16 mouse cellular contexts compared by ENCODE assay signal in the genomic region with DNA sequence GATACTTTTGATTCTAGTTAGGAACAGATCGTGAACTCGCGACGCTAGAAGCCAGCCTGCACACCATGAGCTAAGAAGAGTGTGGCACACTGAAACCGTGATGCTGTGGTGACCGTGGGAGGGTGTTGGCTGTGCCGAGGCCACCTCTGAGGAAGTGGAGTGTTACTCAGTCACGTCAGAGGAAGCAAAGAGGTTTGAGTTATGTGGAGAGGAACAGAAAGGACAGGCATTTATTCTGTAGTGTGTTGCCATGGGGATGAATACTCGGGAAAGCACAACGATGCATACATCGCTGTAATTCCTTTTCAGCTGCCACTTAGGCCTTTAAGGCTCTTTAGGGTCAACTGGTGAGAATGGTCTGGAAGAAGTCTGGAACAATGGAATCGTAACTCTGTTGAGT.
DNase-seq lines count a peak whose midpoint lies in the region; ATAC-seq and TF ChIP-seq lines count a peak whose summit lies in the region.
"Had no signal": no experiment of that assay in that cellular context is flagged by ENCODE, and none has a peak within 500 bp of the region (broad histone marks: within the 10 kb centered on the region; RNA-seq: fewer than 3 reads in every experiment).

No protein-coding gene starts in this region.

- TF ChIP-seq EP300 in lung, postnatal 0 days (IDR thresholded peaks at IDR 0.05) = no peak

- no peaks in the 10 kb centered on the region for H3K27me3 ChIP-seq in lung, postnatal 0 days (replicated peaks; ENCODE audit: insufficient read depth, low read length)
- no peaks in the 10 kb centered on the region for H3K27me3 ChIP-seq in kidney, embryonic 15.5 days
- H3K27me3 ChIP-seq: forebrain, embryonic 13.5 days; lung, embryonic 15.5 days had no signal

- no peaks in the 10 kb centered on the region for H3K36me3 ChIP-seq in lung, postnatal 0 days (ENCODE audit: insufficient read depth, low read length)
- H3K36me3 ChIP-seq in kidney, embryonic 15.5 days = no peaks in the 10 kb centered on the region
- H3K36me3 ChIP-seq: heart, embryonic 10.5 days; lung, embryonic 15.5 days had no signal

- no peak overlapping the region for H3K4me3 ChIP-seq in lung, postnatal 0 days (ENCODE audit: low read depth, low read length)
- no peak overlapping the region for H3K4me3 ChIP-seq in kidney, embryonic 15.5 days (replicated peaks)
- H3K4me3 ChIP-seq: forebrain, embryonic 13.5 days; heart, embryonic 10.5 days; lung, embryonic 15.5 days had no signal

- no peaks in the 10 kb centered on the region for H3K9me3 ChIP-seq in lung, postnatal 0 days (ENCODE audit: low read length)
- no peaks in the 10 kb centered on the region for H3K9me3 ChIP-seq in kidney, embryonic 15.5 days (replicated peaks)
- H3K9me3 ChIP-seq: forebrain, embryonic 13.5 days; heart, embryonic 10.5 days; lung, embryonic 15.5 days had no signal

- no peak overlapping the region for H3K27ac ChIP-seq in lung, postnatal 0 days (ENCODE audit: low read length)
- no peak overlapping the region for H3K27ac ChIP-seq in kidney, embryonic 15.5 days
- H3K27ac ChIP-seq: forebrain, embryonic 13.5 days; heart, embryonic 10.5 days; lung, embryonic 15.5 days had no signal

- 53% methylated on average over 12 of the region's 12 CpGs for WGBS in lung, postnatal 0 days
- 59% methylated on average over 12 of the region's 12 CpGs for WGBS in kidney, embryonic 15.5 days

- H3K4me1 ChIP-seq in lung, postnatal 0 days (ENCODE audit: insufficient read depth, low read depth, low read length) = no peaks in the 10 kb centered on the region
- no peaks in the 10 kb centered on the region for H3K4me1 ChIP-seq in kidney, embryonic 15.5 days
- H3K4me1 ChIP-seq: heart, embryonic 10.5 days; lung, embryonic 15.5 days had no signal

- no peak for TF ChIP-seq CTCF in lung, postnatal 0 days (IDR thresholded peaks at IDR 0.05)

- peak; percentile 27 to 28 for DNase-seq in frontal cortex, postnatal 36 days (ENCODE audit: low spot score in 2 of 2)
- no peak for DNase-seq in frontal cortex, postnatal 10 days (ENCODE audit: low spot score in 2 of 2)
- DNase-seq in lung, postnatal 0 days (ENCODE audit: low spot score) = peak; percentile 38
- DNase-seq in lung, adult 18-20 months = no peak
- DNase-seq in brain, adult 2 months (ENCODE audit: low read depth, low spot score) = peak; percentile 63
- peak; percentile 61 for DNase-seq in mesoderm, embryonic 11.5 days (ENCODE audit: low read depth, low spot score)
- no peak for DNase-seq in cerebellum, adult 11 months
- DNase-seq: cerebellum, adult 11-12 months; cerebellum, postnatal 36 days; gastrocnemius, postnatal 14 days; heart, postnatal 14 days; thymus, adult 2 months had no signal

- H3K4me2 ChIP-seq in lung, postnatal 0 days (replicated peaks; ENCODE audit: low read depth, low read length) = no peak overlapping the region
- H3K4me2 ChIP-seq in kidney, embryonic 15.5 days = no peak overlapping the region
- H3K4me2 ChIP-seq: forebrain, embryonic 13.5 days; lung, embryonic 15.5 days had no signal

- no peak overlapping the region for H3K9ac ChIP-seq in lung, postnatal 0 days (replicated peaks; ENCODE audit: low read depth)
- H3K9ac ChIP-seq in kidney, embryonic 15.5 days = no peak overlapping the region
- H3K9ac ChIP-seq: forebrain, embryonic 13.5 days; lung, embryonic 15.5 days had no signal

- ATAC-seq in lung, postnatal 0 days = peak; percentile 93
- ATAC-seq in kidney, embryonic 15.5 days (replicated peaks; ENCODE audit: low FRiP score) = no peak
- ATAC-seq: forebrain, embryonic 13.5 days had no signal

Comparison
In these comparisons a context has a peak if more than half of its experiments do, and no peak if none do; other contexts are left out.
1. DNase-seq: peak in frontal cortex, postnatal 36 days (2 of 2), lung, postnatal 0 days (single experiment), brain, adult 2 months (single experiment) and mesoderm, embryonic 11.5 days (single experiment); none in frontal cortex, postnatal 10 days (0 of 2), lung, adult 18-20 months (0 of 2) and cerebellum, adult 11 months (single experiment).